Mouse (Mus musculus) embryonic facial prominence, embryonic 13.5 days (tissue): Measurements from ENCODE around the gene Mical3. TPM values are rescaled to one million over a fixed set of nuclear protein-coding genes. Genes with fewer than 3 reads are reported as not detected.
A peak's percentile ranks its signal among the peaks of the same experiment; 100 is the strongest.
"Not testable (repeated sequence)": the region's sequence is repeated elsewhere in the genome, so short reads cannot be mapped to it uniquely, and the experiment has no call there.

ENCODE experiments used
- ATAC-seq: fragments of 200-750 bp; cut with Nextera tagmentation; 2 replicates; pipeline ENCODE4 v1.8.0; 2017; ENCODE audit warnings: low read depth; ENCODE audit not compliant: insufficient number of reproducible peaks, insufficient read depth, low FRiP score, low TSS enrichment
- H3K27ac ChIP-seq: fragments of 300-500 bp; sonication (generic); 2 replicates; pipeline ENCODE4 v1.5.1; 2015; ENCODE audit warnings: moderate library complexity, mild to moderate bottlenecking, inconsistent platforms
- H3K27me3 ChIP-seq: fragments of 300-500 bp; sonication (generic); 2 replicates; pipeline ENCODE4 v1.6.1; 2015; ENCODE audit warnings: mild to moderate bottlenecking, inconsistent platforms
- H3K36me3 ChIP-seq: fragments of 300-500 bp; sonication (generic); 2 replicates; pipeline ENCODE4 v1.6.1; 2015; ENCODE audit warnings: mild to moderate bottlenecking, inconsistent platforms
- H3K4me1 ChIP-seq: fragments of 300-500 bp; sonication (generic); 2 replicates; pipeline ENCODE4 v1.6.1; 2015; ENCODE audit warnings: inconsistent platforms
- H3K4me2 ChIP-seq: fragments of 300-500 bp; sonication (generic); 2 replicates; pipeline ENCODE4 v1.6.1; 2015; ENCODE audit warnings: moderate library complexity, mild to moderate bottlenecking, inconsistent platforms
- H3K4me3 ChIP-seq: fragments of 300-500 bp; sonication (generic); 2 replicates; pipeline ENCODE4 v1.5.1; 2015; ENCODE audit warnings: mild to moderate bottlenecking, inconsistent platforms
- H3K9ac ChIP-seq: fragments of 300-500 bp; sonication (generic); 2 replicates; pipeline ENCODE4 v1.6.1; 2015; ENCODE audit warnings: mild to moderate bottlenecking, inconsistent platforms
- H3K9me3 ChIP-seq: fragments of 300-500 bp; sonication (generic); 2 replicates; pipeline ENCODE4 v1.6.1; 2016; ENCODE audit warnings: inconsistent platforms
- WGBS: fragments of 180-500 bp; shearing (Covaris S2); methylation state at CpG from one replicate; pipeline ENCODE4 v1.1.7; 2015; ENCODE audit warnings: mixed read lengths; 5-methylcytosine and 5-hydroxymethylcytosine counted together
- polyA plus RNA-seq: library from polyadenylated mRNA; unstranded; fragments of >200 nt; fragmentation: Nextera tagmentation; extraction: Ambion mirVana; gene quantifications from 2 replicates; pipeline ENCODE4 v1.2.1, GENCODE M21; 2015

Gene Mical3
- polyA plus RNA-seq, 1 experiment from 2014 or later: 12.3 TPM

DNA sequence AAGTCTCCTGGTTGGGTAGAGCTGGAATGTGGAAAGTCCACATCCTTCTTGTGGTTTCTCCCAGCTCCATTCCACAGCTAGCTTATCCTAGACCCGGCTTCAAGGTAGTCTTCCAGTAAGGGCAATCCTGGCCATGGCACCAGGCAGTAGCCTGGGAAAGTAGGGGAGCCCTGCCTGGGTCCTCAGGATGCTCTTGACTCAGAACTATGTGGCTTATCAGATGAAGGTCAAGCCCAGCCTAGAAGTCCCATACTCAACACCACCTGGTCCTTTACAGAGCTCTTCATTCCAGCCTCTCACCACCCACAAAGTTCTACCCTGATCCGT is 215.2 kb downstream of the Mical3 start:
- H3K9ac ChIP-seq: no peak overlapping the region
- H3K4me2 ChIP-seq: peak overlapping the region; percentile 97
- no peak overlapping the region for H3K27ac ChIP-seq
- H3K4me1 ChIP-seq: peaks cover 13% of the 10 kb centered on the region
- H3K4me3 ChIP-seq: peak overlapping the region; percentile 66; the same call in 1 of the 2 replicates
- H3K36me3 ChIP-seq: no peaks in the 10 kb centered on the region
- WGBS: 45% methylated on average over 2 of the region's 2 CpGs
- ATAC-seq: no peak
- H3K9me3 ChIP-seq: no peaks in the 10 kb centered on the region
- H3K27me3 ChIP-seq: 0 out of 2 replicates have a peak, but pooled peaks cover 6% of the 10 kb centered on the region

DNA sequence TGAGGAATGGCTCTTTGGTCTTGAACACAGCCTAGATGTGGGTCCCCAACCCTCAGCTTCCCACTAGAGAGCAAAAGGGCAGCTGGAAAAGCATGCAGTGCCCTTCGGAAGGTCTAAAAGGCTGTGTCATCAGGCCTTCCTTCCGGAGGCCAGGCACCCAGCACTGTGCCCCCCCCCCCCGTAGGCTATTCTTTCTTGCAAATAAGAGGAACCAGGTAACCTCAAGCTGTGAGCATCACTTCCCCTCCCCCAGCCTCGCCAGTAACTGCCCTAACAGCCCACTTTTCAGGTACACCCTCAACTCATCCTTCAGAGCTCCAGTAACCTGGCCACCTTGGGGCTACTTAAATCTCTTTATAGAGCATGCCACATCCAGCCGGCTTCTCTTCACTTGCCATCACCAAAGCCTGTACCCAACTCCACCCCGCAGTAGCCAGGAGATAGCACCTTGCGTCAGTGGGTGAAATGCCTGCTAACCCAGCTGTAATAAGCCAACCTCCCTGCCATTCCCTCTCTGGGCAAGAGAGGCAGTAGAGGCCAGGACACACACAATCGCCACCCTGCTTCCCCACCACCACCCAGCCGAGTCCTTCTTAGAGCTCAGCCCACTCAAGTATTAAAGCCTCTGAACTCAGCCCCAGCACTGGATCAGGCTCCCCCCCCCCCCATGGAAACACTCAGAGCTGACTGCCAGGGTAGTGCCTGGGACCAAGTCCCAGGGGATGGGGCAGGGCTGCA is 215.7 kb downstream of the Mical3 start:
- Histone ChIP-seq H3K4me3 (no peak overlapping the region), H3K9me3 (no peaks in the 10 kb centered on the region), H3K4me2 (peak overlapping the region; percentile 97; the same call in 1 of the 2 replicates), H3K27me3 (0 out of 2 replicates have a peak, but pooled peaks cover 6% of the 10 kb centered on the region), H3K36me3 (no peaks in the 10 kb centered on the region), H3K27ac (no peak overlapping the region), H3K4me1 (peaks cover 13% of the 10 kb centered on the region), H3K9ac (no peak overlapping the region)
- ATAC-seq: no peak
- 45% methylated on average over 9 of the region's 9 CpGs for WGBS

DNA sequence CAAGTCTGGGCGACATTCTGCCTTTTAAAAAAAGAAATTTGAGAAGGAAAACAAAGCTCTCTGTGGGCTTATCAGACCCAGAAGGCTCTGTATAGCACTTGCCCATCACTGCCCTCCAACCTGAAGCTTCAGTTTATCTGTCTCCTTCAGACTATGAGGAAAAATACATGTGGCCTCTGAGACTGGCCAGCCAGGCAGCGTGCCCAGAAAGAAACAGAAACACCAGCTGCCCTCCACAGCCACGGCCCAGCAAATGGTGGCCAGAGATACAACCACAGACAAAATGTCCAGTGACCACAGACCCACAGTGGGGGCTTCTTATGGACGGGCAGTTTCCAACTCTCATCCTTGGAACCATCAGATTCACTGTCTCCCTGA is 216.3 kb downstream of the Mical3 start:
- Histone ChIP-seq H3K9me3 (no peaks in the 10 kb centered on the region), H3K36me3 (no peaks in the 10 kb centered on the region), H3K4me2 (no peak overlapping the region), H3K27me3 (0 out of 2 replicates have a peak, but pooled peaks cover 6% of the 10 kb centered on the region), H3K4me3 (no peak overlapping the region), H3K9ac (no peak overlapping the region), H3K4me1 (peaks cover 13% of the 10 kb centered on the region), H3K27ac (no peak overlapping the region)
- 76% methylated on average over 4 of the region's 4 CpGs for WGBS
- ATAC-seq: no peak

DNA sequence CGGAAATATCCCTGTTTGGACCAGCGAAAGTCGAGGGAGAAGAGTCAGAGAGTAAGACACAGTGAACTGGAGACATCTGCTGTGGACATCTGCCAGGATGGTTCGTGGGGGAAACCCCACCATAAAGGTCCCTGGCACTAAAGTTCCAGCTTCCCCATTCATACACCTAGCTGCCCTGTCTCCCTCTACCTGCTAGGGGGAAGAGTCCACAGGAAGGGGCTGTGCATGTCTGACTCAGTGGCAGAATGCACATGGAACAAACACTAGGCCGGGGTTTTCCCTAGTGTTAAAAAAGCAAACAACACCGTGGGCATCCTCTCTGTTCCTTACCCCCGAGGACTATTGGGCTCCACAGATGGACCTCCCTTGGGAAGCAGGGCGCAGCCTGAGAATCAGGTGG is 217.0 kb downstream of the Mical3 start:
- H3K27me3 ChIP-seq: 0 out of 2 replicates have a peak, but pooled peaks cover 6% of the 10 kb centered on the region
- no peak overlapping the region for H3K4me2 ChIP-seq
- no peak overlapping the region for H3K27ac ChIP-seq
- H3K4me1 ChIP-seq: peaks cover 13% of the 10 kb centered on the region
- WGBS: 84% methylated on average over 8 of the region's 8 CpGs
- H3K9me3 ChIP-seq: no peaks in the 10 kb centered on the region
- no peak overlapping the region for H3K4me3 ChIP-seq
- no peak for ATAC-seq
- no peaks in the 10 kb centered on the region for H3K36me3 ChIP-seq
- H3K9ac ChIP-seq: no peak overlapping the region

DNA sequence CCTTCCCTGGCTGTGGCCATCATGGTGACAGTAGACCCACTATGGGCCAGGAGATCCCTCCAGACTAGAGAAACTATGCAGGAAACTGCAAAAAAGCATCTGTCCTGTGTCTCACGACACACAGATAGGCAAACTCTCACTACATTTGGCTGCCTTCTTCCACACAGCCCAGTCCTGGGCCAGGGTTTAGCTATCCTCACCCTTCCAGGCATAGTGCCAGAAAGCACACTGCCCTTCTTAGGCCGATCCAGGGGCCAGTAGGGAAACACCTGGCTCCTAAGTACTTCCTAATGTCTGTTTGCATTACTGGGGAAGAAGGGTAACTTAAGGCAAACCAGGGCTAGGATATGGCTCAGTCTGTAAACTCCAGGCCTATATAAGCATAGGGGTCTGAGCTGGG is 217.9 kb downstream of the Mical3 start:
- Histone ChIP-seq H3K4me2 (no peak overlapping the region), H3K9ac (no peak overlapping the region), H3K4me3 (no peak overlapping the region), H3K27ac (no peak overlapping the region), H3K36me3 (no peaks in the 10 kb centered on the region), H3K9me3 (no peaks in the 10 kb centered on the region), H3K4me1 (peaks cover 13% of the 10 kb centered on the region), H3K27me3 (0 out of 2 replicates have a peak, but pooled peaks cover 6% of the 10 kb centered on the region)
- 51% methylated on average over 2 of the region's 2 CpGs for WGBS
- ATAC-seq: no peak

DNA sequence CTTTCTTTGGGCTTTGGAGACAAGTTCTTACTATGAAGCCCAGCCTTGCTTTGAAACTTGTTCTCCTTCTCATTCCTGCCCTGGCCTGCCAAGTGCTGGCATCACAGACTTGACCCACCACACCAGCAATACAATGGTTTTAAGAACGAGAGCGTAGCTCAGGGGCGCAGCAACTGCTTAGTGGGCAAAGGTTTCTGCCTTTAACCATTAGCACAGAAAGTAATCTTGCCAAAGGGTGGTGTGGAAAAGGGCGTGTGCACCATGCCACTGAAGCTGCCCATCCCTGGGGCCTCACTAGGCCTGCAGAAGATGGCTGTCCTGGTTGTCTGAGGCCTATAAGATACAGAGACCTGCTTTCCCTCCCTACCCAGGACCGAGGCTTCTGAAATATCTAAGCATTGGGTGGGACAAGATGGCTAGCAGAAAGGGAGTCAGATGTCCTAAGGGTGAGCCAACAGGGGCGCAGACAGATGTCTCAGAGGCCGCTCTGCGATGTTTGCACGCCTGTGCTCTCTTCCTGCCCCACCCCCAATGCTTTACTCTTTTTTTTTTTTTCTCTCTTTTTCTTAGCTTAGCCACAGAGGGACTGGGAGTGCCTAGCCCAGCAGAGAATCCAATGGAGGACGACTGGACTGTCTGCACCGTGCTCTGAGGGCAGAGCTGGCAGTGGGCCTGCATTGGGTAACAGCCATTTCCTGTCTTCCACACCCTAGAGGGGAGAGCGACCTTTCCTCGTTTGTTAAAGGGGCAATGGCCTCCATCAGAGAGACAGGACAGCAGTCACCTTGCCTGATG is 219.4 kb downstream of the Mical3 start:
- Histone ChIP-seq H3K4me2 (no peak overlapping the region), H3K36me3 (no peaks in the 10 kb centered on the region), H3K4me1 (peaks cover 13% of the 10 kb centered on the region), H3K9ac (no peak overlapping the region), H3K27ac (no peak overlapping the region), H3K27me3 (0 out of 2 replicates have a peak, but pooled peaks cover 6% of the 10 kb centered on the region), H3K4me3 (no peak overlapping the region), H3K9me3 (no peaks in the 10 kb centered on the region)
- no peak for ATAC-seq
- WGBS: 66% methylated on average over 13 of the region's 13 CpGs

DNA sequence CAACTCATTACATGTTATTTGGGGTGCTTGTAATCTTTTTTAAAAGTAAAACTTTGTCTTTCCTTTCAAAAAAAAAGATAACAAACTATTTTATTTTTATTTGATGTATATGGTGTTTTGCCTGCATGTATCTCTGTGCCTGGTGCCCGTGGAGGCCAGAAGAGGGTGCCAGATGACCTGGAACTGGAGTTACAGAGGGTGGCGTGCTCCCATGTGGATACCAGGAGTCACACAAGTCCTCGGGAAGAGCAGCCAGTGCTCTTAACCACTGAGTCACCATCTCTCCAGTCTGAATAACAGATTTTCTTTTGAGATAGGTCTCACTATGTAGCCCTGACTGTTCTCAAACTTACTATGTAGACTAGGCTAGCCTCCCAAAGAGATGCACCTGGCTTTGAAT is 221.3 kb downstream of the Mical3 start:
- Histone ChIP-seq H3K27me3 (no peaks in the 10 kb centered on the region), H3K27ac (no peak overlapping the region), H3K4me1 (no peaks in the 10 kb centered on the region), H3K36me3 (no peaks in the 10 kb centered on the region), H3K9me3 (no peaks in the 10 kb centered on the region), H3K4me2 (no peak overlapping the region), H3K4me3 (no peak overlapping the region), H3K9ac (no peak overlapping the region)
- ATAC-seq: no peak
- WGBS: 81% methylated on average over 3 of the region's 3 CpGs

DNA sequence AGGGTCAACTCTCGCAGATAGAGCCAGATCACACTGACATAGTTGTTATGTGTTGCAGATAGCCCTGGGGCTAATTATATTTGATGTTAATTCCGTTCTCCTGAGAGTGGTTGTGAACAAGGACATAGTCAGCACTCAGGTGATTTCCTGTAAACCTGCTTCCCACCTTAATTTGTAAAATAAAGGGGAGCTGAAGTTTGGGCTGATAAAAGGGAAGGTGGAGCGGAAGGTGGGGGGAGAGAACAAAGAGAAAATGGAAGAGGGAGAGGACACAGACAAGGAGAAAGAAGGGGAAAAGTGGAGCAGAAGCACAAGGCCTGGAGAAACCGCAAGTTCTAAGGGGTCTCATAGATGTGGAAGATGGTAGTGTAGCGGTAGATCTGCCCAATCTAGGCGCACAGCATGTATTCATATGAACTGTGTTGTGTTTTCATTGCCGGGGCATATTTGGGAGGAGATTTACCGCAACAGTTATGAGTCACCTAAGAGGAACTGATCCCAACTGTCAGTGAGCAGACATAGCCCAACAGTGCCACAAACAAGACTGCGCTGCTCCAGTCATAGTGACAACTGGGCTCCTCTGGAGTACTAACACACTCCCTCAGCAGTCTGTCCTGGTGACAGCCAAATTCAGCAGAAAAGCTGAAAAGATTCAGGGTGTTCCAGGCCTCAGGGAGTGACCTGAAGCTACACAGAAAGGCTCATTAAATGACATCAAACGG is 222.8 kb downstream of the Mical3 start:
- WGBS: 83% methylated on average over 10 of the region's 10 CpGs
- not testable (repeated sequence) for ATAC-seq, H3K27me3 ChIP-seq, H3K9me3 ChIP-seq, H3K36me3 ChIP-seq, H3K4me2 ChIP-seq, H3K4me3 ChIP-seq, H3K27ac ChIP-seq, H3K4me1 ChIP-seq, H3K9ac ChIP-seq

DNA sequence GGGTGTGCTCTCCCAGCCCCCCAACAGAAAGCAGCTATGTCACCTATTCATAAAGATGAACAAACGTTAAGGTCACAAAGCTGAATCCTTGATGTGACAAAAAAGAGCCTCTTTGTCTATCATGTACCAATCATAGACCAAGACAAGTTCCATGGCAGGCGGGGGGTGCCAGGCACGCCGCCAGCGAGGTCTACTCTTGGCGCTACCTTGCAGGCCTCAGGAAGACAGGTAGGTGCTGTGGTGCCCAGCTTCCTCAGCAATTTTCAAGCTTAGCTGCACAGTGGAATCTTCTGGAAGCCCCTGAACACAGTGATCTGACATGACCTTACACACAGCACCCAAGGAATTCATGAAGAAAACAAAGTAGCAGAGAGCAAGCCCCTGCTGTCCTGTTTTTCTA is 224.3 kb downstream of the Mical3 start:
- Histone ChIP-seq H3K4me2 (no peak overlapping the region), H3K27ac (no peak overlapping the region), H3K9me3 (no peaks in the 10 kb centered on the region), H3K27me3 (no peaks in the 10 kb centered on the region), H3K4me3 (no peak overlapping the region), H3K4me1 (no peaks in the 10 kb centered on the region), H3K36me3 (no peaks in the 10 kb centered on the region), H3K9ac (no peak overlapping the region)
- 93% methylated on average over 6 of the region's 6 CpGs for WGBS
- ATAC-seq: no peak

DNA sequence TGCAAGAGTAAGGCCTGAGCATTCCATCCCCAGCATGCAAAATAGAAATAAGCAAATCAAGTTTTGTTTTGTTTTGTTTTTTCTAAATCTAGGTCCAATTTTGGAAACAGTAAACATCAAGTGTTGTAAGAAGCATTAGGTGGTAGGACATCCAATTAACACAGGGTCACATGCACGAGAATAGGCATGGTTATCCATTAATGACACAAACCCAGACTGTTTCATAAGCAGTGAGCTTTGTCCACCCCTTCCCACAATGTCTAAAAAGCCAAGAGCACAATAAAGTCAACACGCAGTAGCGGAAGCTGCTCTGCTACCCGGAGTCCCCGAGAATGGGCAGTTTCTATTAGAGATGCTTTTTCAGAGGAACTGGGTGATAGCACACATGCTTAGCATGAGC is 225.7 kb downstream of the Mical3 start:
- Histone ChIP-seq H3K4me3 (no peak overlapping the region), H3K27me3 (no peaks in the 10 kb centered on the region), H3K4me2 (no peak overlapping the region), H3K27ac (no peak overlapping the region), H3K9me3 (no peaks in the 10 kb centered on the region), H3K9ac (no peak overlapping the region), H3K36me3 (no peaks in the 10 kb centered on the region), H3K4me1 (no peaks in the 10 kb centered on the region)
- no peak for ATAC-seq
- WGBS: 85% methylated on average over 5 of the region's 5 CpGs

DNA sequence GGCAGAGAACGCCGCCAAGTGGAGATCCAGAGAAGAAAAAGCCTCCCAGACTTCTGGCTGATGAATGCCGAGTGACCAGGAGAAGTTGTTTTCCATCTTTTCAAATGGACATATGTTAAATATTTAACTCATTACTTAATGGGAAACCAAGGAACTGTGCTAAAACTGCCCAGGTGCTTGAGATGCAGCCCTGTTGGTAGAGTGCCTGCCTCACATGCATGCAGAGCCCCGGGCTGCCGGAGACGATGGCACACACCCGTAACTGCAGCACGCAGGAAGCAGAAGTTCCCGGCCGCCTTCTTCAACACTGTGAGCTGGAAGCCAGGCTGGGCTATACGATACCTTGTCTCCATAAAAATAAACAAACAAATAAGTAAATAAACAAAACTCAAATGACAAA is 226.8 kb downstream of the Mical3 start:
- no peak overlapping the region for H3K4me3 ChIP-seq
- no peaks in the 10 kb centered on the region for H3K27me3 ChIP-seq
- no peak overlapping the region for H3K27ac ChIP-seq
- no peaks in the 10 kb centered on the region for H3K9me3 ChIP-seq
- 80% methylated on average over 11 of the region's 11 CpGs for WGBS
- H3K36me3 ChIP-seq: no peaks in the 10 kb centered on the region
- H3K4me2 ChIP-seq: no peak overlapping the region
- no peaks in the 10 kb centered on the region for H3K4me1 ChIP-seq
- H3K9ac ChIP-seq: no peak overlapping the region
- no peak for ATAC-seq
